Mouse (Mus musculus) lung, embryonic 15.5 days (tissue): ENCODE measurements around the gene Tex13a. TPM values are rescaled to one million over a fixed set of nuclear protein-coding genes. Genes with fewer than 3 reads are reported as not detected.

ENCODE experiments used
- ATAC-seq: fragments of 200-750 bp; cut with Nextera tagmentation; 2 replicates; pipeline ENCODE4 v1.8.0; 2017; ENCODE audit warnings: moderate number of reproducible peaks, borderline replicate concordance; ENCODE audit not compliant: low FRiP score, low TSS enrichment; ENCODE audit errors: extremely low read depth
- H3K27ac ChIP-seq: fragments of 300-500 bp; sonication (generic); 2 replicates; pipeline ENCODE4 v1.5.1; 2015; ENCODE audit warnings: moderate library complexity, mild to moderate bottlenecking, inconsistent platforms
- H3K27me3 ChIP-seq: fragments of 300-500 bp; sonication (generic); 2 replicates; pipeline ENCODE4 v1.6.1; 2015; ENCODE audit warnings: inconsistent platforms
- H3K36me3 ChIP-seq: fragments of 300-500 bp; sonication (generic); 2 replicates; pipeline ENCODE4 v1.6.1; 2015; ENCODE audit warnings: inconsistent platforms
- H3K4me1 ChIP-seq: fragments of 300-500 bp; sonication (generic); 2 replicates; pipeline ENCODE4 v1.6.1; 2015; ENCODE audit warnings: inconsistent platforms
- H3K4me2 ChIP-seq: fragments of 300-500 bp; sonication (generic); 2 replicates; pipeline ENCODE4 v1.6.1; 2015; ENCODE audit warnings: inconsistent platforms, mild to moderate bottlenecking, moderate library complexity
- H3K4me3 ChIP-seq: fragments of 300-500 bp; sonication (generic); 2 replicates; pipeline ENCODE4 v1.5.1; 2015; ENCODE audit warnings: mild to moderate bottlenecking, inconsistent platforms
- H3K9ac ChIP-seq: fragments of 300-500 bp; sonication (generic); 2 replicates; pipeline ENCODE4 v1.6.1; 2015; ENCODE audit warnings: inconsistent platforms
- H3K9me3 ChIP-seq: fragments of 300-500 bp; sonication (generic); 2 replicates; pipeline ENCODE4 v1.6.1; 2016; ENCODE audit warnings: inconsistent platforms
- WGBS: fragments of 180-500 bp; shearing (Covaris S2); methylation state at CpG from one replicate; pipeline ENCODE4 v1.1.7; 2015; 5-methylcytosine and 5-hydroxymethylcytosine counted together
- polyA plus RNA-seq: library from polyadenylated mRNA; unstranded; fragments of >200 nt; fragmentation: Nextera tagmentation; extraction: Ambion mirVana; gene quantifications from 2 replicates; pipeline ENCODE4 v1.2.1, GENCODE M21; 2015

The Tex13a gene
- not detected in 2 replicates for polyA plus RNA-seq

DNA sequence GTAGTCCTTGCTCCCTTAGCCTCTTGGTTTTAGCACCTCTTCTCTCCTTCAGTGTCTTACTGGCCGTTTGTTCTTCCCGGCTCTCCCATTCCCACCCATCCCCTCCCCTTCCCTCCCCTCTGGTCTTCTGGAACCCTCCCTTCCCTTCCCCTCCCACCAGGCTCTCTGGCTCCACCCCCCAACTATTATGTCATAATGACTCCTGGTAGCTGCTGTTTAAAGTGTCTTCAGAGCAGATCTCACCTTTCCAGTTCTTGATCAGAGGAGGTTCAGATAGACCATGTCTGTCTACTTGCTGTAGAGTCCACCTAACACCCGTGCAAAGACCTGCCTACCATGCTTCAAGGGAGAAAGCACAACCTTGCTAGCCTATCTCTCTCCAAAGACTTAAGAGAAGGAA, at the start of gene Tex13a:
Gene Tex13a (minus strand): TSS at position 101 of the 400 bp plus-strand sequence.
- ATAC-seq = no peak
- WGBS = 73% methylated on average over 3 of the region's 3 CpGs
- H3K9ac ChIP-seq = no peak within 1 kb of the TSS
- H3K4me1 ChIP-seq = no peaks in the 10 kb centered on the region
- no peaks in the 10 kb centered on the region for H3K27me3 ChIP-seq
- no peak within 1 kb of the TSS for H3K4me3 ChIP-seq
- H3K9me3 ChIP-seq = no peaks in the 10 kb centered on the region
- no peak within 1 kb of the TSS for H3K4me2 ChIP-seq
- no peaks in the 10 kb centered on the region for H3K36me3 ChIP-seq
- H3K27ac ChIP-seq = no peak within 1 kb of the TSS

DNA sequence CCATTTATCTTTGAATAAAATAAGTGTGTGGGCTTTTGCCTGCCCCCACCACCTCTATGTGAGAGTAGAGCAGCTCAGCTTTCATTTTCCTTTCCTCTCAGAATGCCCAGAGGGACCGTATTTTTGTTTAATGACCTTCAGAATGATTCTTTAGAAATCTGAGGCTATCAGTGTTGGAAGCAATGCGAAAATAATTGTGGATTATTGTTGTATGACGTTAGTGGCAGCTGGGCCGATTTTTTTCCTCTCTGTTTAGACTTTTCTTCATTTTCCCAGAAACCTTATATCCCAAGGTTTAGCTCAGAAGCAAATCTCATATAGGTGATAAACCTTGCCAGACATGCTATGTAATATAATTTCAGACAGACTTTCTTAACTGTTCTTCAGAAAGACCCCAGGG, 25.2 kb upstream of the Tex13a start:
- H3K4me3 ChIP-seq = no peak overlapping the region
- no peaks in the 10 kb centered on the region for H3K9me3 ChIP-seq
- no peaks in the 10 kb centered on the region for H3K36me3 ChIP-seq
- H3K27ac ChIP-seq = no peak overlapping the region
- H3K4me1 ChIP-seq = no peaks in the 10 kb centered on the region
- no peak overlapping the region for H3K4me2 ChIP-seq
- no peak overlapping the region for H3K9ac ChIP-seq
- H3K27me3 ChIP-seq = no peaks in the 10 kb centered on the region
- WGBS = 62% methylated on average over 4 of the region's 4 CpGs
- no peak for ATAC-seq

DNA sequence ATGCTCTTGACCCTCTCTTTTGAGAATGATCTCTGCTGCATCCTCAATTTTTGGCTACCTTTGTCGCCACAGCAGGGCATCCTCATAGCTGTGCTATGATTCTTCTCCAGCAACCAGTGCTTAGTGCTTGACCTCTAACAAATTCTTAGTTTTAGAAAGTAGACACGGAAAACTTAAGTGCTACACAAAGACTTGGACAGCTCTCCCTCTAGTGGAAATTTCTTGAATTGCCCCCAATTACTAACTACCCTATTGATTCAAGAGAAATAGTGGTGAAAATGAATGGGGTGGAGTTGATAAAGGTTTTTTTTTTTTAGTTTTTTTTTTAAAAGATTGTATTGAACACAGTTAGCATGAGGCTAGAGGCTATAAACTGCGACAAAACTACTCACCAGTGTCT, 39.2 kb downstream of the Tex13a start:
- Histone ChIP-seq H3K4me1 (no peaks in the 10 kb centered on the region), H3K36me3 (no peaks in the 10 kb centered on the region), H3K9ac (no peak overlapping the region), H3K27ac (no peak overlapping the region), H3K4me3 (no peak overlapping the region), H3K9me3 (no peaks in the 10 kb centered on the region), H3K4me2 (no peak overlapping the region), H3K27me3 (no peaks in the 10 kb centered on the region)
- ATAC-seq = no peak
- 8% methylated on average over 3 of the region's 3 CpGs for WGBS
